Mouse (Mus musculus): Measurements from ENCODE around the gene Lct. TPM values are rescaled to one million over a fixed set of nuclear protein-coding genes. Genes with fewer than 3 reads are reported as not detected.

Lct gene
- polyA plus RNA-seq, 1 experiment from 2014 or later, result 0.05 TPM

DNA sequence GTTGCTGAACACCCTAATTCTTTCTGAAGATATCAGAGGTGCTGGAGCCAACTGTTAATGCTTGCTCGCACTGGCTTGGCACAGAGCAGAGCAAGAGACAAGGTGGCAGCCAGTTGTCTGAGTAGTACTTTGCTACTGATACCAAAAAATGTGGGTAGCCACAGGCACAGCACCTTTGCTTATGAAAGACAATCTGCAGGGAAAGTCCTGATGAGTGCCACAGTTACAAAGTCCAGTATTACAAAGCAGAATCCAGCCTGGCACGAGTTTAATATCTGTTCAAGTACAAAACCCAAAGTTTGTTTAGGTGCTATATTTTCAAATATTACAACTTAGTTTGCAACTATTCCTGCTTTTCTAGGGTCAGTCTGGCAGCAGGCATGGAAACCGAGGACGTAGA lies 92.9 kb downstream of the Lct start:
- H3K4me2 ChIP-seq (ENCODE audit: low read length), result no peak overlapping the region
- no peak for DNase-seq (ENCODE audit: low spot score)
- no peaks in the 10 kb centered on the region for H3K4me1 ChIP-seq (ENCODE audit: control insufficient read depth, insufficient read depth, low read length)
- no peaks in the 10 kb centered on the region for H3K9me3 ChIP-seq (replicated peaks; ENCODE audit: control insufficient read depth, low read length)
- no peak overlapping the region for H3K4me3 ChIP-seq (ENCODE audit: low read depth, low read length)
- H3K27me3 ChIP-seq (replicated peaks; ENCODE audit: control insufficient read depth, insufficient read depth, low read length), result no peaks in the 10 kb centered on the region
- H3K27ac ChIP-seq (ENCODE audit: low read depth, low read length), result no peak overlapping the region
- peaks cover 55% of the 10 kb centered on the region for H3K36me3 ChIP-seq (ENCODE audit: control insufficient read depth, insufficient read depth, low read length)
- ATAC-seq, result no peak
- WGBS, result 91% methylated on average over 4 of the region's 4 CpGs
- H3K9ac ChIP-seq (ENCODE audit: low read length), result no peak overlapping the region

Other genes with a start within 250 kb of the Lct start
- 6.4 and 6.5 TPM in 2 replicates for gene Zranb3, start 225.3 kb downstream of the Lct start, polyA plus RNA-seq (2014; fragmentation: Nextera tagmentation; extraction: Ambion mirVana)
- gene R3hdm1, start 225.0 kb downstream of the Lct start, polyA plus RNA-seq (2014; fragmentation: Nextera tagmentation; extraction: Ambion mirVana), result 63.0 and 80.8 TPM in 2 replicates
- 57.7 and 62.0 TPM in 2 replicates for gene Ubxn4, start 84.4 kb downstream of the Lct start, polyA plus RNA-seq (2014; fragmentation: Nextera tagmentation; extraction: Ambion mirVana)
- gene Mcm6, start 31.3 kb upstream of the Lct start, polyA plus RNA-seq (2014; fragmentation: Nextera tagmentation; extraction: Ambion mirVana), result 121 and 131 TPM in 2 replicates
- gene Dars, start 89.0 kb upstream of the Lct start, polyA plus RNA-seq (2014; fragmentation: Nextera tagmentation; extraction: Ambion mirVana), result 105 and 111 TPM in 2 replicates

All from forebrain, embryonic 14.5 days (tissue).